In the genomic region with DNA sequence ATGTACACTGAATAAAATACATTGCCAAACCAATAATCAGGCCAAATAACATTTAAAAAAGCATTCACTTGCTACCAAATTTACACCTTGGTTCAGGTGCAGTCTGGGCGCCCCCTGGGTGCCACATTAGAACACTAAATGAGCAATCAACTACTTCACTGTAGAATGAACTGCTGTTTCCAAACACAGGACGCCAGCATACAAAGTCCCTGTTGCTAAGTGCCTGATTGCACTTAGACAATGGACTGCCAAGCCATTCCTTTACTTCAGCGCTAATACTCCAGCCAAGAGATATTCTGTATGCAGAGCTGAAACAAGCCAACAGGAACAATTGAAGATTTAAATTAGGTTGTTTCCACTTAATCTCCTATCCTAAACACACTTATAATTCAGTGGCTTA, we compare ENCODE assay signal across 16 mouse cellular contexts.
A peak's percentile ranks its signal among the peaks of the same experiment; 100 is the strongest.
DNase-seq lines count a peak whose midpoint lies in the region; ATAC-seq and TF ChIP-seq lines count a peak whose summit lies in the region.
"Had no signal": no experiment of that assay in that cellular context is flagged by ENCODE, and none has a peak within 500 bp of the region (broad histone marks: within the 10 kb centered on the region; RNA-seq: fewer than 3 reads in every experiment).

No protein-coding gene starts in this region.

- TF ChIP-seq CTCF in kidney, adult 2 months (conservative IDR thresholded peaks at IDR 0.05; ENCODE audit: insufficient read depth, insufficient read length, low read depth, low read length), result no peak

- no peaks in the 10 kb centered on the region for H3K9me3 ChIP-seq in embryonic facial prominence, embryonic 14.5 days (ENCODE audit: control insufficient read depth, low read length)
- H3K9me3 ChIP-seq in embryonic facial prominence, embryonic 10.5 days, result no peaks in the 10 kb centered on the region
- H3K9me3 ChIP-seq in forebrain, embryonic 12.5 days, result no peaks in the 10 kb centered on the region
- H3K9me3 ChIP-seq in hindbrain, embryonic 16.5 days (ENCODE audit: control insufficient read depth, low read length), result no peaks in the 10 kb centered on the region
- H3K9me3 ChIP-seq: neural tube, embryonic 13.5 days had no signal

- no peak for ATAC-seq in embryonic facial prominence, embryonic 14.5 days (ENCODE audit: low read depth)
- ATAC-seq in forebrain, embryonic 12.5 days (ENCODE audit: low FRiP score), result peak; percentile 68; the same call in 1 of the 2 replicates
- ATAC-seq in hindbrain, embryonic 16.5 days, result peak; percentile 78
- ATAC-seq: lung, postnatal 0 days had no signal

- no peaks in the 10 kb centered on the region for H3K27me3 ChIP-seq in embryonic facial prominence, embryonic 14.5 days (replicated peaks; ENCODE audit: control insufficient read depth, insufficient read depth, low read length)
- H3K27me3 ChIP-seq in embryonic facial prominence, embryonic 10.5 days (replicated peaks; ENCODE audit: low read depth, poor library complexity, severe bottlenecking), result no peaks in the 10 kb centered on the region
- H3K27me3 ChIP-seq in forebrain, embryonic 12.5 days, result peaks cover 14% of the 10 kb centered on the region
- no peaks in the 10 kb centered on the region for H3K27me3 ChIP-seq in hindbrain, embryonic 16.5 days (replicated peaks; ENCODE audit: control insufficient read depth, insufficient read depth, low read length)
- no peaks in the 10 kb centered on the region for H3K27me3 ChIP-seq in kidney, adult 2 months (replicated peaks; ENCODE audit: control insufficient read depth, insufficient read depth, low read length)
- H3K27me3 ChIP-seq: megakaryocyte, embryonic 14.5 days; neural tube, embryonic 13.5 days had no signal

- peak; percentile 12 for DNase-seq in embryonic facial prominence, embryonic 14.5 days (ENCODE audit: low spot score)
- no peak for DNase-seq in embryonic facial prominence, embryonic 10.5 days (ENCODE audit: low spot score)
- DNase-seq in A20 (ENCODE audit: low read depth, low spot score), result peak; percentile 14
- DNase-seq in heart, postnatal 25 days (ENCODE audit: low spot score), result no peak
- no peak for DNase-seq in kidney, adult 2 months
- no peak for DNase-seq in spleen, postnatal 14 days (ENCODE audit: low spot score in 2 of 2)
- DNase-seq: adrenal gland, postnatal 36 days; heart, postnatal 14 days; kidney, adult 18-20 months; kidney, postnatal 4 days; spleen, adult 18-20 months had no signal

- 63% methylated on average over 3 of the region's 3 CpGs for WGBS in embryonic facial prominence, embryonic 14.5 days
- WGBS in embryonic facial prominence, embryonic 10.5 days, result 62% methylated on average over 3 of the region's 3 CpGs
- 23% methylated on average over 3 of the region's 3 CpGs for WGBS in forebrain, embryonic 12.5 days
- WGBS in hindbrain, embryonic 16.5 days, result 19% methylated on average over 3 of the region's 3 CpGs
- 59% methylated on average over 3 of the region's 3 CpGs for WGBS in kidney, adult 2 months

- TF ChIP-seq POLR2A in kidney, adult 2 months (IDR thresholded peaks at IDR 0.05; ENCODE audit: low read depth, low read length), result no peak

- no peaks in the 10 kb centered on the region for H3K4me1 ChIP-seq in embryonic facial prominence, embryonic 14.5 days (ENCODE audit: control insufficient read depth, insufficient read depth, low read length)
- no peaks in the 10 kb centered on the region for H3K4me1 ChIP-seq in embryonic facial prominence, embryonic 10.5 days
- peaks cover 5% of the 10 kb centered on the region; the same call in 1 of the 2 replicates for H3K4me1 ChIP-seq in forebrain, embryonic 12.5 days
- no peaks in the 10 kb centered on the region for H3K4me1 ChIP-seq in hindbrain, embryonic 16.5 days (ENCODE audit: control insufficient read depth, insufficient read depth, low read depth, low read length)
- no peaks in the 10 kb centered on the region for H3K4me1 ChIP-seq in kidney, adult 2 months (ENCODE audit: control insufficient read depth, insufficient read depth, low read length)
- H3K4me1 ChIP-seq: megakaryocyte, embryonic 14.5 days had no signal

- H3K4me3 ChIP-seq in embryonic facial prominence, embryonic 14.5 days (ENCODE audit: low read depth, low read length), result no peak overlapping the region
- no peak overlapping the region for H3K4me3 ChIP-seq in embryonic facial prominence, embryonic 10.5 days
- no peak overlapping the region for H3K4me3 ChIP-seq in forebrain, embryonic 12.5 days (replicated peaks)
- no peak overlapping the region for H3K4me3 ChIP-seq in hindbrain, embryonic 16.5 days (ENCODE audit: low read length)
- H3K4me3 ChIP-seq in kidney, adult 2 months (ENCODE audit: insufficient read depth, low read depth, low read length), result no peak overlapping the region
- H3K4me3 ChIP-seq: megakaryocyte, embryonic 14.5 days; neural tube, embryonic 13.5 days had no signal

- no peaks in the 10 kb centered on the region for H3K36me3 ChIP-seq in embryonic facial prominence, embryonic 14.5 days (ENCODE audit: control insufficient read depth, insufficient read depth, low read length)
- H3K36me3 ChIP-seq in embryonic facial prominence, embryonic 10.5 days (replicated peaks), result no peaks in the 10 kb centered on the region
- no peaks in the 10 kb centered on the region for H3K36me3 ChIP-seq in forebrain, embryonic 12.5 days (replicated peaks)
- H3K36me3 ChIP-seq in hindbrain, embryonic 16.5 days (ENCODE audit: control insufficient read depth, insufficient read depth, low read length), result no peaks in the 10 kb centered on the region
- H3K36me3 ChIP-seq in kidney, adult 2 months (ENCODE audit: control insufficient read depth, insufficient read depth, low read length), result no peaks in the 10 kb centered on the region
- H3K36me3 ChIP-seq: neural tube, embryonic 13.5 days had no signal

- intact Hi-C loops in heart, postnatal 25 days (cut with DNase I), result no loop called here

- H3K27ac ChIP-seq in embryonic facial prominence, embryonic 14.5 days (replicated peaks; ENCODE audit: low read depth, low read length), result no peak overlapping the region
- no peak overlapping the region for H3K27ac ChIP-seq in embryonic facial prominence, embryonic 10.5 days (replicated peaks)
- no peak overlapping the region for H3K27ac ChIP-seq in forebrain, embryonic 12.5 days
- no peak overlapping the region for H3K27ac ChIP-seq in hindbrain, embryonic 16.5 days (ENCODE audit: low read depth, low read length)
- H3K27ac ChIP-seq in kidney, adult 2 months (ENCODE audit: insufficient read depth, low read depth, low read length), result no peak overlapping the region
- H3K27ac ChIP-seq: neural tube, embryonic 13.5 days had no signal

- no peak overlapping the region for H3K4me2 ChIP-seq in embryonic facial prominence, embryonic 14.5 days (ENCODE audit: low read depth, low read length)
- no peak overlapping the region for H3K4me2 ChIP-seq in forebrain, embryonic 12.5 days
- H3K4me2 ChIP-seq in hindbrain, embryonic 16.5 days (ENCODE audit: low read length), result no peak overlapping the region
- H3K4me2 ChIP-seq: neural tube, embryonic 13.5 days had no signal

- no peak overlapping the region for H3K9ac ChIP-seq in embryonic facial prominence, embryonic 14.5 days (ENCODE audit: low read depth, low read length)
- no peak overlapping the region for H3K9ac ChIP-seq in forebrain, embryonic 12.5 days
- no peak overlapping the region for H3K9ac ChIP-seq in hindbrain, embryonic 16.5 days (ENCODE audit: low read depth, low read length)
- H3K9ac ChIP-seq: neural tube, embryonic 13.5 days had no signal

Comparison
In these comparisons a context has a peak if more than half of its experiments do, and no peak if none do; other contexts are left out.
1. DNase-seq: peak in embryonic facial prominence, embryonic 14.5 days (single experiment) and A20 (single experiment); none in embryonic facial prominence, embryonic 10.5 days (single experiment), heart, postnatal 25 days (single experiment), kidney, adult 2 months (single experiment) and spleen, postnatal 14 days (0 of 2).